Mouse (Mus musculus) testis, adult 2 months (tissue): Measurements from ENCODE around the gene Unc93a2.
"Not testable (repeated sequence)": the region's sequence is repeated elsewhere in the genome, so short reads cannot be mapped to it uniquely, and the experiment has no call there.

Source experiments
- CTCF ChIP-seq: fragments of 200-500 bp; IDR thresholded peaks from 2 replicates; pipeline ENCODE4 v1.5.1; 2012; ENCODE audit warnings: low read depth, mild to moderate bottlenecking, inconsistent platforms, low read length, moderate library complexity; ENCODE audit not compliant: control insufficient read depth, insufficient read depth, insufficient replicate concordance
- POLR2A ChIP-seq: fragments of 200-500 bp; IDR thresholded peaks from 2 replicates; pipeline ENCODE4 v1.6.1; 2012; ENCODE audit warnings: low read depth, mild to moderate bottlenecking, inconsistent platforms, low read length, moderate library complexity; ENCODE audit not compliant: control insufficient read depth

GRCm38 (mm10) chr17:7383167-7384143, 1.8 kb downstream of the Unc93a2 start:
- not testable (repeated sequence) for TF ChIP-seq CTCF, POLR2A
